Mouse (Mus musculus) thymus, postnatal 4 days (tissue): ENCODE data around the gene Pde8a.

Experiments used
- DNase-seq: peaks from one replicate; pipeline ENCODE4 v3.0.0; 2021

The Pde8a gene

GRCm38 (mm10) chr7:81286456-81286855 lies 73.1 kb downstream of the Pde8a start:
- DNase-seq = no peak

DNA sequence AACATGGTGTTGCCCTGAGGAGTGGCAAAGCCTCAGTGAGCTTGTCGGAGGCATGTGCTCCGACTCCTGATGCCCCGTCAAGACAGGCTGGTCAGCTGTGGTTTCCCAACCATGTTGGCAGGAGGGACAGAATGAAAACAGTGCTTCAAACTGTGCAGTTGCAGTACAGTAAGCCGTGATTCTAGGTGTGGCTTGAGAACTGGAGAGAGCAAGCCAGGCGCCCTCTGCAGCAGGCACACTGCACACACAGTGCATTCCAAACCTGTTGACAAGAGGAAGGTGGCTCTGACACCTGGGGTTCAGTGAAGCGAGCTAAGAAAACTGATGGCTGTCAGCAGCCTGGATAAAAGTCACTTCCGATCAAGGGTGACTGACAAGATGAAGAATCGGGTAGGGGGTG lies 73.5 kb downstream of the Pde8a start:
- peak; percentile 15 for DNase-seq

GRCm38 (mm10) chr7:81295169-81295568 lies 81.8 kb downstream of the Pde8a start:
- no peak for DNase-seq

- DNase-seq = no peak
These were observed 84.8 kb downstream of the Pde8a start for GRCm38 (mm10) chr7:81298206-81298605.

- DNase-seq = no peak
These were observed 87.9 kb downstream of the Pde8a start for GRCm38 (mm10) chr7:81301323-81301722.

GRCm38 (mm10) chr7:81303682-81304081 lies 90.3 kb downstream of the Pde8a start:
- peak; percentile 57 for DNase-seq

- no peak for DNase-seq
These were observed 90.7 kb downstream of the Pde8a start for GRCm38 (mm10) chr7:81304100-81304499.

DNA sequence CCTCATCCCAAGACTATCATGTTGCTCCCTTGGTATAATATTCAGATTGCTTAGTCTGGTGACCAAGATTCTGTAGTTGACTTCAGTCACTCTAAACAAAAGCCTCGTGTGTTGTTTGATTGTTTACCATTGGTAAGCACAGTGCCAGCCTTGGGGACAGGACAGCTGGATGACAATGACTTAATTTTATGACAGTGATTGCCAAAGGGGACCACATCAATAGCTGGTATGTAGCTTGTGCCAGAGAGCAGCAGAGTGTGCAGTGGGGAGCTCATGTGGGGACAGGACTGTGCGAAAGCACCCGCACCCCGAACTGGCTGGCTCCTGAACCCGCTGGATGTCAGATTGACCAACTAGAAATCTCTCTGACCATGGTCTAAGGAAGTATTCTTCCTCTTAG lies 91.3 kb downstream of the Pde8a start:
- DNase-seq = no peak

DNA sequence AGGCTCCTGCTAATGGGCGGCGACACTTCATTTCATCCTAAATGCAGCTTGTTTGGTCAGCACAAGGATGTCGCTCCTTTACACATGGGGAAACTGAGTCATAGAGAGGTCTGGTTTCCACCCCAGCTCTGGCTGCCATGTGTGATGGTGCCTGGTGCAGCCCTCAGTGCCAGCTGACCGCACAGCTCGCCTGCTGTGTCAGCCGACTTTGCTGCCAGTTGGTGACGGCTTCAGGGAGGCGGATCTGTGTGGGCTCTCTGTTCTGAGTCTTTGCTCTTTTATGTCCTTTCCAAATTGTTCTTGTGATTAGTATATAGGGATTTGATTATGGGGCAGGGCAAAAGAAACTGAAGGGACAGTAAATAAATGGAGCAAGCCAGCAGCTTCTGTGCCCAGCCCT lies 94.3 kb downstream of the Pde8a start:
- no peak for DNase-seq

GRCm38 (mm10) chr7:81309247-81309646 lies 95.9 kb downstream of the Pde8a start:
- DNase-seq = no peak

GRCm38 (mm10) chr7:81311130-81311529 lies 97.7 kb downstream of the Pde8a start:
- no peak for DNase-seq

GRCm38 (mm10) chr7:81311581-81311980 lies 98.2 kb downstream of the Pde8a start:
- DNase-seq = no peak

- DNase-seq = no peak
These were observed 102.2 kb downstream of the Pde8a start for GRCm38 (mm10) chr7:81315583-81315982.

- no peak for DNase-seq
These were observed 106.4 kb downstream of the Pde8a start for GRCm38 (mm10) chr7:81319749-81320148.

- no peak for DNase-seq
These were observed 108.4 kb downstream of the Pde8a start for GRCm38 (mm10) chr7:81321776-81322175.

- no peak for DNase-seq
These were observed 112.6 kb downstream of the Pde8a start for GRCm38 (mm10) chr7:81326043-81326442.

- no peak for DNase-seq
These were observed 113.5 kb downstream of the Pde8a start for GRCm38 (mm10) chr7:81326859-81327258.

DNA sequence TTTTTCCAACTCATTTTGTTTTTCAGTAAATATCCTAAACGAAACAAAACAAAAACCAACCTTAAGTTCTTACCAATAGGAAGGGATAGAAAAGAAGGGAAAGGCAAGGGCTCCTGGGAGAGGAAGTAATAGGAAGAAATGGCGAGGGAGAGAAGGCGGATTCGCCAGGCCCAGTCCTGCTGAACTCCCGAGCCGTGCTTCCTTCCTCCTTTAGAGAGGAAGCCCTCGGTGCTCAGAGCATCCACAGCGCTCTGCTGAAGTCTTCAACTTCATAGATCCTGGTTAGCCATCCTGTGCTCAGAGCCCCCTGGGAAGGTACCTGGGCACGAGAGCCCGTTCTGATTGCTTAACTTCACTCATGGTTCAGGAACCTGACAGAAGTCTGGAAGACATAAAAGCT lies 114.3 kb downstream of the Pde8a start:
- DNase-seq = no peak

DNA sequence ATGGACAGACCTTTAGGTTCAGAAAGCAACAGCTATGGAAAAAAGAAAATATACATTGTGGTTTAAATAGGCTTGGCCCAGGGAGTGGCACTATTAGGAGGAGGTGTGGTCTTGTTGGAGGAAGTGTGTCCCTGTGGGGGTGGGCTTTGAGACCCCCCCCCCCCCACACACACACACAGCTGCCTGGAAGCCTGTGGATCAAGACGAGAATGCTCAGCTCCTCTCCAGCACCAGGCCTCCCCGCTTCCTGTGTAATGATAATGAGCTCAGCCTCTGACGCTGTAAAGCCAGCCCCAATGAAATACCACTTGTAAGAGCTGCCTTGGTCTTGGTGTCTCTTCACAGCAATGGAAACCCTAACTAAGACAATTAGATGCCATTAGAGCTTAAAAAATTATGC lies 117.4 kb downstream of the Pde8a start:
- no peak for DNase-seq

DNA sequence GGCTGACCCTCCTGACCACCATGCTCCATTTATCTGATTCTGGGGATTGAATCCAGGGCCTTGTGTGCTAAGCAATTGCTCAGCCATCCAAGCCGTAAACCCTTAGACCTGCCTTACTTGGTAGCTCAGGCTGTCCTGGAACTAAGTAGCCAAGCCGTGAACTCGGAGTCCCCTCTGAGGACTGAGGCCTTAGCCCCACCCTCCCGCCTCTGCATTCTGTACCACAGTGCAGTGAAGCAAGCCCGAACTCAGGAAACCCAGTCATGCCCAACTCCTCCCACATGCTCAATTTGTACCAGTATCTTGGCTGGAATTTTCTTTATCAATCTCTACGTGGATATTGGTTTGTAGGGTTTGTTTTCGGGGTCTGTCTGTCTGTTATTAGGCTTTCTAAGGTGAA lies 118.5 kb downstream of the Pde8a start:
- DNase-seq = no peak

DNA sequence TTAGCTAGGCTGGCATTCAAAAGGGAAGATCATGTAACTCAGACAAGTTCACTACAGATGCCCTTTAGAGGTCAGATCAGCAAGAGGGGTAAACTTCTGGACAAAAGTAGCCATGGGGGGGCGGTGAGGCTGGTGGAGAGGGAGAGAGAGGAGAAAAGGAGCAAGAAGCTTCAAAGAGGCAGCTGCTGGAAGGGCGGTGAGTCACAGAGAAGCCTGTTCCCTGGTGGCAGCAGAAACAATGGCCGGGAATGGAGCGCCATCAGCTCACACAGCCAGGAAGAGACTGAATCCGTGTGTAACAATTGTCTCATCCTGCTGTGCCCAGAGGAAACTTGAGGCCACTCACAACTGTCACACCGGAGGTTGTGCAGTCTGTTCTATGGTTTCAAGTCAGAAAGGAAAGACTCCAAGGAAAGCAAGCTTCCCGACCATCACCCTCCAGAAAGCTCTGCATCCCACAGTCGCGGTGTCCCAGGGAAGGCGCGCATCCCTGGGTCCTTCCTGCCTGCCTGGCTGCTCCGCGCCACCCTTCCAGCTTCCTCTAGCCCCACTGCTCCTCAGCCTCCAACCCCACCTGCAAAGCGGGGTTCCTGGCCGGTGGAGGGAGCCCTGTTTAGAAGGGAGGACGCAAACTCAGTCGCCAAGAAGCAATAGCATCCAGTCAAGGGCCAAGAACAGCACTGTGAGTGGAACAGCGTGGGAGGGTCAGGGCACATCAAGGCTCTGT lies 122.5 kb downstream of the Pde8a start:
- no peak for DNase-seq

- peak; percentile 81 for DNase-seq
These were observed 123.0 kb downstream of the Pde8a start for GRCm38 (mm10) chr7:81336432-81336786.

DNA sequence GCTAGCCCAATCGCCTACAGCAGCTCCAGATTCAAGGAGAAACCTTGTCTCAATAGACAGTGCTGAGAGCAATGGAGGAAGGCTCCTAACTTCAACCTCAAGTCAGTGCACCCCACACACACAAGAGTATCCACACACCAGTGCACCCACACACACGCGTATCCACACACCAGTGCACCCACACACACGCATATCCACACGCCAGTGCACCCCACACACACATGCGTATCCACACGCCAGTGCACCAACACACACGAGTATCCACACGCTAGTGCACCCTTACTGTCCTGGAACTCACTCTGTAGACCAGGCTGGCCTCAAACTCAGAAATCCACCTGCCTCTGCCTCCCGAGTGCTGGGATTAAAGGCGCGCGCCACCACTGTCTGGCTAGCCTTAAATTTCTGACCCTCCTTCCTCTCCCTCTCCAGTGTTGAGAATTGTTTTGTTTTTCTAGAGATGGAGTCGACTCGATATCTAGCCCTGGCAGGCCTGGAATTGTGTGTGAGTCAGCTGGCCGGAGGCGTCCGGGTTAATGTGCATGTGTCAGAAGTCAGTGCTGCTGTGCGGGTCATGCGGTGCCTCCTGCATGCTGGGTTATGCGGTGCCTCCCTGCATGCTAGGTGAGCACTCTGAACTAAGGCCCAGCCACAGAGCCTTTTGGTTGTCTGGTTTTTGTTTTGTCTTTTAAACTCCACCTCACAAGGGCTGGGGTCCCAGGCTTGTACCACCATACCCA lies 124.6 kb downstream of the Pde8a start:
- DNase-seq = no peak

- DNase-seq = no peak
These were observed 125.1 kb downstream of the Pde8a start for GRCm38 (mm10) chr7:81338522-81338873.

DNA sequence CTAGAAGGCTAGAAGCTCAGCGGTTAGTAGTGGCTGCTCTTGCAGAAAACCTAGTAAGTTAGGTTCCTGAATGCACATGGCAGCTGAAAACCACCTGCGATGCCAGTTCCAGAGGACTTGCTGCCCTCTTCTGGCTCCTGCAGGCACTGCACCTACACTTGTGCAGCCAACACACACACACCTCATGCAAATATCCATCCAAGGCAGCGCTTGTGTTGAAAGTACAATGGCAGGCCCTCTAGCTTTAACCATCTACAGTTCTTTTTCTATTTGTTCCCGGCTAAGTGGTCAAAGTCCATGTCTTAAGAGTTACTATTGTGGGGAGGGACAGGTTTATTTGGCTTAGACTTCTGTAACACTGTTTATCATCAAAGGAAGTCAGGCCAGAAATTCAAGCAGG lies 126.4 kb downstream of the Pde8a start:
- DNase-seq = peak; percentile 85
